Mouse (Mus musculus): Measurements from ENCODE around the gene Prdm16. TPM values are rescaled to one million over a fixed set of nuclear protein-coding genes. Genes with fewer than 3 reads are reported as not detected.

Gene Prdm16
- polyA plus RNA-seq, 1 experiment = not detected

- no peaks in the 10 kb centered on the region for H3K27me3 ChIP-seq (ENCODE audit: control insufficient read depth, insufficient read depth, insufficient read length)
- no peaks in the 10 kb centered on the region for H3K36me3 ChIP-seq (ENCODE audit: control insufficient read depth, insufficient read depth)
- no peaks in the 10 kb centered on the region for H3K79me3 ChIP-seq (ENCODE audit: low read depth)
- no peaks in the 10 kb centered on the region for H3K79me2 ChIP-seq (ENCODE audit: control insufficient read depth, insufficient read depth)
- TF ChIP-seq CTCF (IDR thresholded peaks at IDR 0.05; ENCODE audit: control insufficient read depth, insufficient read depth, insufficient read length) = no peak
- no peak for TF ChIP-seq USF1 (IDR thresholded peaks at IDR 0.05; ENCODE audit: low read depth)
- no peak for TF ChIP-seq CEBPB (IDR thresholded peaks at IDR 0.05; ENCODE audit: low read depth)
- no peak for TF ChIP-seq FOSL1 (IDR thresholded peaks at IDR 0.05; ENCODE audit: insufficient read depth, low read length, poor library complexity, severe bottlenecking)
- TF ChIP-seq MAX (IDR thresholded peaks at IDR 0.05) = no peak
- TF ChIP-seq MYOD1 (IDR thresholded peaks at IDR 0.05; ENCODE audit: control insufficient read depth, insufficient read length, low read depth) = no peak
- H3K4me3 ChIP-seq (ENCODE audit: insufficient read depth, poor library complexity, severe bottlenecking) = no peak overlapping the region
- no peak overlapping the region for H3ac ChIP-seq (ENCODE audit: control insufficient read depth, insufficient read length, low read depth)
Observed at GRCm38 (mm10) chr4:154574208-154574875, 62.3 kb downstream of the Prdm16 start.

- Histone ChIP-seq H3K27me3 (ENCODE audit: control insufficient read depth, insufficient read depth, insufficient read length) (no peaks in the 10 kb centered on the region), H3ac (ENCODE audit: control insufficient read depth, insufficient read length, low read depth) (no peak overlapping the region), H3K4me3 (ENCODE audit: insufficient read depth, poor library complexity, severe bottlenecking) (no peak overlapping the region), H3K36me3 (ENCODE audit: control insufficient read depth, insufficient read depth) (no peaks in the 10 kb centered on the region), H3K79me2 (ENCODE audit: control insufficient read depth, insufficient read depth) (no peaks in the 10 kb centered on the region), H3K79me3 (ENCODE audit: low read depth) (no peaks in the 10 kb centered on the region)
- TF ChIP-seq CEBPB (IDR thresholded peaks at IDR 0.05; ENCODE audit: low read depth) (no peak), MYOG (IDR thresholded peaks at IDR 0.05; ENCODE audit: control insufficient read depth, extremely low read depth, insufficient read length) (no peak), USF1 (IDR thresholded peaks at IDR 0.05; ENCODE audit: low read depth) (no peak), MYOD1 (IDR thresholded peaks at IDR 0.05; ENCODE audit: control insufficient read depth, insufficient read length, low read depth) (no peak), CTCF (IDR thresholded peaks at IDR 0.05; ENCODE audit: control insufficient read depth, insufficient read depth, insufficient read length) (no peak), MAX (IDR thresholded peaks at IDR 0.05) (no peak), FOSL1 (IDR thresholded peaks at IDR 0.05; ENCODE audit: insufficient read depth, low read length, poor library complexity, severe bottlenecking) (no peak)
Observed at GRCm38 (mm10) chr4:154570451-154570881, 66.2 kb downstream of the Prdm16 start.

- Histone ChIP-seq H3ac (ENCODE audit: control insufficient read depth, insufficient read length, low read depth) (no peak overlapping the region), H3K4me3 (ENCODE audit: insufficient read depth, poor library complexity, severe bottlenecking) (no peak overlapping the region), H3K36me3 (ENCODE audit: control insufficient read depth, insufficient read depth) (no peaks in the 10 kb centered on the region), H3K27me3 (ENCODE audit: control insufficient read depth, insufficient read depth, insufficient read length) (no peaks in the 10 kb centered on the region), H3K79me2 (ENCODE audit: control insufficient read depth, insufficient read depth) (no peaks in the 10 kb centered on the region), H3K79me3 (ENCODE audit: low read depth) (no peaks in the 10 kb centered on the region)
- TF ChIP-seq MYOD1 (IDR thresholded peaks at IDR 0.05; ENCODE audit: control insufficient read depth, insufficient read length, low read depth) (no peak), CTCF (IDR thresholded peaks at IDR 0.05; ENCODE audit: control insufficient read depth, insufficient read depth, insufficient read length) (no peak), FOSL1 (IDR thresholded peaks at IDR 0.05; ENCODE audit: insufficient read depth, low read length, poor library complexity, severe bottlenecking) (no peak), MAX (IDR thresholded peaks at IDR 0.05) (no peak), MYOG (IDR thresholded peaks at IDR 0.05; ENCODE audit: control insufficient read depth, extremely low read depth, insufficient read length) (no peak), USF1 (IDR thresholded peaks at IDR 0.05; ENCODE audit: low read depth) (no peak), CEBPB (IDR thresholded peaks at IDR 0.05; ENCODE audit: low read depth) (no peak)
Observed at GRCm38 (mm10) chr4:154569845-154570244, 66.8 kb downstream of the Prdm16 start.

GRCm38 (mm10) chr4:154568798-154569197, 67.9 kb downstream of the Prdm16 start:
- no peak overlapping the region for H3K4me3 ChIP-seq (ENCODE audit: insufficient read depth, poor library complexity, severe bottlenecking)
- TF ChIP-seq FOSL1 (IDR thresholded peaks at IDR 0.05; ENCODE audit: insufficient read depth, low read length, poor library complexity, severe bottlenecking) (no peak), USF1 (IDR thresholded peaks at IDR 0.05; ENCODE audit: low read depth) (no peak), CEBPB (IDR thresholded peaks at IDR 0.05; ENCODE audit: low read depth) (no peak), CTCF (IDR thresholded peaks at IDR 0.05; ENCODE audit: control insufficient read depth, insufficient read depth, insufficient read length) (no peak)

GRCm38 (mm10) chr4:154567942-154568341, 68.7 kb downstream of the Prdm16 start:
- H3K27me3 ChIP-seq (ENCODE audit: control insufficient read depth, insufficient read depth, insufficient read length) = no peaks in the 10 kb centered on the region
- H3K79me2 ChIP-seq (ENCODE audit: control insufficient read depth, insufficient read depth) = no peaks in the 10 kb centered on the region
- TF ChIP-seq CEBPB (IDR thresholded peaks at IDR 0.05; ENCODE audit: low read depth) = no peak
- TF ChIP-seq MYOD1 (IDR thresholded peaks at IDR 0.05; ENCODE audit: control insufficient read depth, insufficient read length, low read depth) = no peak
- TF ChIP-seq MAX (IDR thresholded peaks at IDR 0.05) = no peak
- no peak for TF ChIP-seq CTCF (IDR thresholded peaks at IDR 0.05; ENCODE audit: control insufficient read depth, insufficient read depth, insufficient read length)
- TF ChIP-seq MYOG (IDR thresholded peaks at IDR 0.05; ENCODE audit: control insufficient read depth, extremely low read depth, insufficient read length) = no peak
- no peak for TF ChIP-seq FOSL1 (IDR thresholded peaks at IDR 0.05; ENCODE audit: insufficient read depth, low read length, poor library complexity, severe bottlenecking)
- TF ChIP-seq USF1 (IDR thresholded peaks at IDR 0.05; ENCODE audit: low read depth) = no peak
- H3ac ChIP-seq (ENCODE audit: control insufficient read depth, insufficient read length, low read depth) = no peak overlapping the region
- no peak overlapping the region for H3K4me3 ChIP-seq (ENCODE audit: insufficient read depth, poor library complexity, severe bottlenecking)
- no peaks in the 10 kb centered on the region for H3K36me3 ChIP-seq (ENCODE audit: control insufficient read depth, insufficient read depth)
- no peaks in the 10 kb centered on the region for H3K79me3 ChIP-seq (ENCODE audit: low read depth)

More at GRCm38 (mm10) chr4:154568798-154569197, 67.9 kb downstream of the Prdm16 start:
- Histone ChIP-seq H3K27me3 (ENCODE audit: control insufficient read depth, insufficient read depth, insufficient read length) (no peaks in the 10 kb centered on the region), H3K79me2 (ENCODE audit: control insufficient read depth, insufficient read depth) (no peaks in the 10 kb centered on the region), H3K36me3 (ENCODE audit: control insufficient read depth, insufficient read depth) (no peaks in the 10 kb centered on the region), H3ac (ENCODE audit: control insufficient read depth, insufficient read length, low read depth) (no peak overlapping the region), H3K79me3 (ENCODE audit: low read depth) (no peaks in the 10 kb centered on the region)

GRCm38 (mm10) chr4:154563201-154563600, 73.5 kb downstream of the Prdm16 start:
- H3K79me2 ChIP-seq (ENCODE audit: control insufficient read depth, insufficient read depth) = no peaks in the 10 kb centered on the region

More at GRCm38 (mm10) chr4:154563201-154563600, 73.5 kb downstream of the Prdm16 start:
- Histone ChIP-seq H3K36me3 (ENCODE audit: control insufficient read depth, insufficient read depth) (no peaks in the 10 kb centered on the region), H3K4me3 (ENCODE audit: insufficient read depth, poor library complexity, severe bottlenecking) (no peak overlapping the region), H3K27me3 (ENCODE audit: control insufficient read depth, insufficient read depth, insufficient read length) (no peaks in the 10 kb centered on the region), H3K79me3 (ENCODE audit: low read depth) (no peaks in the 10 kb centered on the region), H3ac (ENCODE audit: control insufficient read depth, insufficient read length, low read depth) (no peak overlapping the region)
- TF ChIP-seq CTCF (IDR thresholded peaks at IDR 0.05; ENCODE audit: control insufficient read depth, insufficient read depth, insufficient read length) = no peak
- TF ChIP-seq FOSL1 (IDR thresholded peaks at IDR 0.05; ENCODE audit: insufficient read depth, low read length, poor library complexity, severe bottlenecking) = no peak
- TF ChIP-seq MAX (IDR thresholded peaks at IDR 0.05) = no peak
- TF ChIP-seq MYOD1 (IDR thresholded peaks at IDR 0.05; ENCODE audit: control insufficient read depth, insufficient read length, low read depth) = no peak
- no peak for TF ChIP-seq CEBPB (IDR thresholded peaks at IDR 0.05; ENCODE audit: low read depth)
- TF ChIP-seq USF1 (IDR thresholded peaks at IDR 0.05; ENCODE audit: low read depth) = no peak
- no peak for TF ChIP-seq MYOG (IDR thresholded peaks at IDR 0.05; ENCODE audit: control insufficient read depth, extremely low read depth, insufficient read length)

All from C2C12 (cell line).